In genomic region chr15:80277625-80278024, GRCm38 (mm10) we compare ENCODE assay signal across 10 mouse cellular contexts. TPM values are rescaled to one million over a fixed set of nuclear protein-coding genes. Genes with fewer than 3 reads are reported as not detected.
DNase-seq lines count a peak whose midpoint lies in the region; ATAC-seq and TF ChIP-seq lines count a peak whose summit lies in the region.
"Had no signal": no experiment of that assay in that cellular context is flagged by ENCODE, and none has a peak within 500 bp of the region (broad histone marks: within the 10 kb centered on the region; RNA-seq: fewer than 3 reads in every experiment).

No protein-coding gene starts in this region.

- no peaks in the 10 kb centered on the region for H3K4me1 ChIP-seq in MEL (ENCODE audit: control insufficient read depth in 1 of 2, insufficient read depth in 2 of 2, low read length in 2 of 2)
- H3K4me1 ChIP-seq: limb, embryonic 12.5 days had no signal

- intact Hi-C loops in left cerebral cortex, postnatal 4 days (cut with DNase I): no loop called here

- no peak for ATAC-seq in inflammation-experienced regulatory T-cells, adult 6 months

- DNase-seq in left cerebral cortex, postnatal 4 days: peak; percentile 51
- DNase-seq in left cerebral cortex, adult 18-20 months (ENCODE audit: low spot score in 2 of 2): no peak
- DNase-seq in MEL (ENCODE audit: low read depth, low spot score): peak; percentile 73
- DNase-seq in c-Kit-positive CD71-negative TER-119-negative erythroid progenitor cells, embryonic 14.5 days (ENCODE audit: low read depth): peak; percentile 70
- peak; percentile 91 to 93 for DNase-seq in kidney, postnatal 4 days
- peak; percentile 65 for DNase-seq in thymus, postnatal 14 days

- H3K27me3 ChIP-seq in MEL (ENCODE audit: control insufficient read depth in 1 of 2, insufficient read depth in 2 of 2, low read length in 2 of 2): peaks cover 0 to 4% of the 10 kb centered on the region in 2 experiments; a peak in 1 of 4 replicates

- H3K9me3 ChIP-seq in MEL (replicated peaks; ENCODE audit: insufficient read depth, low read length): no peaks in the 10 kb centered on the region
- H3K9me3 ChIP-seq: limb, embryonic 12.5 days had no signal

- no peak for TF ChIP-seq POLR2A in MEL (IDR thresholded peaks at IDR 0.05; ENCODE audit: control insufficient read depth in 1 of 2, insufficient read depth in 1 of 2, low read depth in 1 of 2, low read length in 2 of 2, poor library complexity in 1 of 2)

- no peaks in the 10 kb centered on the region for H3K36me3 ChIP-seq in MEL (ENCODE audit: control insufficient read depth in 1 of 2, insufficient read depth in 2 of 2, low read length in 2 of 2)
- H3K36me3 ChIP-seq: limb, embryonic 12.5 days had no signal

- H3K79me2 ChIP-seq in MEL (ENCODE audit: control insufficient read depth, insufficient read depth, low read length, poor library complexity): no peaks in the 10 kb centered on the region

- no peak for TF ChIP-seq EP300 in MEL (IDR thresholded peaks at IDR 0.05; ENCODE audit: low read depth in 1 of 2, low read length in 2 of 2)

- H3K9ac ChIP-seq in MEL (ENCODE audit: control insufficient read depth, low read depth, low read length, poor library complexity, severe bottlenecking): no peak overlapping the region
- H3K9ac ChIP-seq: limb, embryonic 12.5 days had no signal

- H3K4me3 ChIP-seq in MEL (ENCODE audit: control insufficient read depth in 1 of 2, insufficient read depth in 1 of 2, low read depth in 2 of 2, low read length in 2 of 2): no peak overlapping the region
- H3K4me3 ChIP-seq: limb, embryonic 12.5 days had no signal

- no peak for TF ChIP-seq RAD21 in MEL (IDR thresholded peaks at IDR 0.05; ENCODE audit: low read depth, low read length)

- no peak for TF ChIP-seq CTCF in MEL (IDR thresholded peaks at IDR 0.05 in 2 of 3, conservative IDR thresholded peaks at IDR 0.05 in 1 of 3; ENCODE audit: control insufficient read depth in 1 of 3, insufficient read depth in 1 of 3, low read depth in 2 of 3, low read length in 3 of 3, poor library complexity in 1 of 3, severe bottlenecking in 1 of 3)

- H3K27ac ChIP-seq in MEL (ENCODE audit: control insufficient read depth, low read depth, low read length): no peak overlapping the region
- H3K27ac ChIP-seq: limb, embryonic 12.5 days had no signal

TF ChIP-seq in MEL, 35 proteins besides CTCF, POLR2A, EP300 and RAD21:
- TF ChIP-seq SIN3A (IDR thresholded peaks at IDR 0.05; ENCODE audit: low read length) (peak; percentile 36; the same call in 1 of the 2 replicates), ZKSCAN1 (IDR thresholded peaks at IDR 0.05; ENCODE audit: low read depth, low read length) (no peak), MXI1 (IDR thresholded peaks at IDR 0.05; ENCODE audit: low read depth, low read length) (0 out of 2 replicates have a peak, but pooled peaks have one; percentile 40)

RNA-seq across cellular contexts. Expression of gene Cacna1i, which starts 9.4 kb away (rescaled TPM):
- total RNA-seq in left cerebral cortex, postnatal 4 days (2021): 10 to 100 TPM; 43.3 to 44.4 TPM
- 10 to 100 TPM; 58.9 to 60.7 TPM for total RNA-seq in left cerebral cortex, adult 18-20 months (2021)
- total RNA-seq in MEL (2012; rRNA removed): not detected in 2 replicates
- not detected for polyA plus RNA-seq in MEL (2012; ENCODE audit: insufficient read depth in 1 of 2, insufficient read length in 2 of 2, low read depth in 1 of 2, low replicate concordance in 2 of 2, missing spikeins in 1 of 2)
- under 1 TPM in 1 of 3 experiments, not detected in 2; 0.04 TPM for polyA plus RNA-seq in inflammation-experienced regulatory T-cells, adult 6 months (2017; shearing (Covaris generic))
- polyA plus RNA-seq: limb, embryonic 12.5 days had no signal

RNA-seq across cellular contexts. Expression of gene Rps19bp1, which starts 13.5 kb away (rescaled TPM):
- 10 to 100 TPM; 45.1 to 50.3 TPM for total RNA-seq in left cerebral cortex, postnatal 4 days (2021)
- total RNA-seq in left cerebral cortex, adult 18-20 months (2021): 10 to 100 TPM; 41.9 to 42.4 TPM
- total RNA-seq in MEL (2012; rRNA removed): 59.7 and 78.9 TPM in 2 replicates
- polyA plus RNA-seq in MEL (2012; ENCODE audit: insufficient read depth in 1 of 2, insufficient read length in 2 of 2, low read depth in 1 of 2, low replicate concordance in 2 of 2, missing spikeins in 1 of 2): 100 to 1,000 TPM in 1 of 2 experiments, not detected in 1; 155 TPM
- polyA plus RNA-seq in inflammation-experienced regulatory T-cells, adult 6 months (2017; shearing (Covaris generic)): 10 to 100 TPM; 19.9 to 24.4 (median 21.7) TPM

RNA-seq across cellular contexts. Expression of gene Atf4, which starts 22.6 kb away (rescaled TPM):
- total RNA-seq in left cerebral cortex, postnatal 4 days (2021): 100 to 1,000 TPM; 116 to 119 TPM
- 100 to 1,000 TPM; 126 to 133 TPM for total RNA-seq in left cerebral cortex, adult 18-20 months (2021)
- total RNA-seq in MEL (2012; rRNA removed): 351 and 459 TPM in 2 replicates
- polyA plus RNA-seq in MEL (2012; ENCODE audit: insufficient read depth in 1 of 2, insufficient read length in 2 of 2, low read depth in 1 of 2, low replicate concordance in 2 of 2, missing spikeins in 1 of 2): 100 to 1,000 TPM in 1 of 2 experiments, 10 to 100 TPM in 1; 85.1 to 444 TPM
- polyA plus RNA-seq in inflammation-experienced regulatory T-cells, adult 6 months (2017; shearing (Covaris generic)): 10 to 100 TPM; 78.7 to 96.6 (median 84.8) TPM

RNA-seq across cellular contexts. Expression of gene AC140267.1, which starts 42.0 kb away (rescaled TPM):
- total RNA-seq in left cerebral cortex, postnatal 4 days (2021): 10 to 100 TPM; 21.1 to 22.2 TPM
- total RNA-seq in left cerebral cortex, adult 18-20 months (2021): 10 to 100 TPM; 19.0 to 19.4 TPM
- total RNA-seq in MEL (2012; rRNA removed): not detected in 2 replicates
- polyA plus RNA-seq in MEL (2012; ENCODE audit: insufficient read depth in 1 of 2, insufficient read length in 2 of 2, low read depth in 1 of 2, low replicate concordance in 2 of 2, missing spikeins in 1 of 2): 1 to 10 TPM in 1 of 2 experiments, not detected in 1; 1.9 TPM
- polyA plus RNA-seq in inflammation-experienced regulatory T-cells, adult 6 months (2017; shearing (Covaris generic)): 10 to 100 TPM in 1 of 3 experiments, not detected in 2; 10.7 TPM
- polyA plus RNA-seq: cortical plate, adult 2 months; small intestine, adult 2 months had no signal

RNA-seq across cellular contexts. Expression of gene Mief1, which starts 43.8 kb away (rescaled TPM):
- total RNA-seq in left cerebral cortex, postnatal 4 days (2021): 10 to 100 TPM; 29.3 to 30.6 TPM
- 10 to 100 TPM; 34.1 to 35.3 TPM for total RNA-seq in left cerebral cortex, adult 18-20 months (2021)
- 35.4 and 41.5 TPM in 2 replicates for total RNA-seq in MEL (2012; rRNA removed)
- polyA plus RNA-seq in MEL (2012; ENCODE audit: insufficient read depth in 1 of 2, insufficient read length in 2 of 2, low read depth in 1 of 2, low replicate concordance in 2 of 2, missing spikeins in 1 of 2): 10 to 100 TPM in 1 of 2 experiments, not detected in 1; 34.6 TPM
- polyA plus RNA-seq in inflammation-experienced regulatory T-cells, adult 6 months (2017; shearing (Covaris generic)): 10 to 100 TPM; 29.1 to 39.4 (median 34.2) TPM

Comparison
In these comparisons a context has a peak if more than half of its experiments do, and no peak if none do; other contexts are left out.
1. DNase-seq: peak in left cerebral cortex, postnatal 4 days (single experiment), MEL (single experiment), c-Kit-positive CD71-negative TER-119-negative erythroid progenitor cells, embryonic 14.5 days (single experiment), kidney, postnatal 4 days (2 of 2) and thymus, postnatal 14 days (single experiment); none in left cerebral cortex, adult 18-20 months (0 of 2).
2. RNA of gene Cacna1i, which starts 9.4 kb away (total RNA-seq): 58.9 to 60.7 TPM in left cerebral cortex, adult 18-20 months and 43.3 to 44.4 TPM in left cerebral cortex, postnatal 4 days; not detected in MEL; every median in the first group is over 10 times any median in the second.